Mouse (Mus musculus): ENCODE data around the gene Zpbp. TPM values are rescaled to one million over a fixed set of nuclear protein-coding genes. Genes with fewer than 3 reads are reported as not detected.

Zpbp gene
- polyA plus RNA-seq, 1 experiment: not detected

- H3ac ChIP-seq (ENCODE audit: control insufficient read depth, insufficient read length): no peak overlapping the region
- H3K27me3 ChIP-seq (ENCODE audit: control insufficient read depth, insufficient read depth, insufficient read length): no peaks in the 10 kb centered on the region
- H3K4me2 ChIP-seq (ENCODE audit: low read depth): no peak overlapping the region
- no peak overlapping the region for H3K4me3 ChIP-seq
- no peaks in the 10 kb centered on the region for H3K36me3 ChIP-seq (ENCODE audit: control insufficient read depth, insufficient read depth)
- no peaks in the 10 kb centered on the region for H3K79me2 ChIP-seq (ENCODE audit: control insufficient read depth, insufficient read depth)
- TF ChIP-seq SRF (IDR thresholded peaks at IDR 0.05; ENCODE audit: control insufficient read depth, insufficient read length, low read depth) (no peak), POLR2A (IDR thresholded peaks at IDR 0.05; ENCODE audit: insufficient read length, low read depth) (no peak), TCF12 (IDR thresholded peaks at IDR 0.05; ENCODE audit: insufficient read depth, poor library complexity, severe bottlenecking) (no peak), MYOG (IDR thresholded peaks at IDR 0.05; ENCODE audit: control insufficient read depth in 1 of 3, insufficient read depth in 1 of 3, insufficient read length in 2 of 3, low read depth in 2 of 3) (no peak), USF1 (IDR thresholded peaks at IDR 0.05; ENCODE audit: low read depth) (no peak), E2F4 (IDR thresholded peaks at IDR 0.05; ENCODE audit: insufficient read depth) (no peak), MAX (IDR thresholded peaks at IDR 0.05; ENCODE audit: low read depth) (no peak), TCF3 (IDR thresholded peaks at IDR 0.05; ENCODE audit: insufficient read length, low read depth) (no peak), CEBPB (IDR thresholded peaks at IDR 0.05; ENCODE audit: insufficient read depth, poor library complexity, severe bottlenecking) (no peak), POLR2AphosphoS2 (IDR thresholded peaks at IDR 0.05; ENCODE audit: insufficient read length, low read depth) (no peak), REST (IDR thresholded peaks at IDR 0.05; ENCODE audit: insufficient read depth, insufficient read length) (no peak), MYOD1 (IDR thresholded peaks at IDR 0.05; ENCODE audit: control insufficient read depth in 1 of 3, insufficient read length in 2 of 3, low read depth in 2 of 3) (no peak)
Observed at GRCm38 (mm10) chr11:11371305-11371704, 90.9 kb downstream of the Zpbp start.

- H3ac ChIP-seq (ENCODE audit: control insufficient read depth, insufficient read length): no peak overlapping the region
- no peak overlapping the region for H3K4me3 ChIP-seq
- no peaks in the 10 kb centered on the region for H3K79me2 ChIP-seq (ENCODE audit: control insufficient read depth, insufficient read depth)
- H3K4me2 ChIP-seq (ENCODE audit: low read depth): no peak overlapping the region
- H3K36me3 ChIP-seq (ENCODE audit: control insufficient read depth, insufficient read depth): no peaks in the 10 kb centered on the region
- no peak for TF ChIP-seq USF1 (IDR thresholded peaks at IDR 0.05; ENCODE audit: low read depth)
- no peak for TF ChIP-seq SRF (IDR thresholded peaks at IDR 0.05; ENCODE audit: control insufficient read depth, insufficient read length, low read depth)
- TF ChIP-seq E2F4 (IDR thresholded peaks at IDR 0.05; ENCODE audit: insufficient read depth): no peak
- TF ChIP-seq CEBPB (IDR thresholded peaks at IDR 0.05; ENCODE audit: insufficient read depth, poor library complexity, severe bottlenecking): no peak
- TF ChIP-seq POLR2AphosphoS2 (IDR thresholded peaks at IDR 0.05; ENCODE audit: insufficient read length, low read depth): no peak
- H3K27me3 ChIP-seq (ENCODE audit: control insufficient read depth, insufficient read depth, insufficient read length): no peaks in the 10 kb centered on the region
Observed at GRCm38 (mm10) chr11:11283512-11283911, 178.7 kb downstream of the Zpbp start.

GRCm38 (mm10) chr11:11280128-11280527 lies 182.1 kb downstream of the Zpbp start:
- TF ChIP-seq POLR2AphosphoS2 (IDR thresholded peaks at IDR 0.05; ENCODE audit: insufficient read length, low read depth): no peak
- TF ChIP-seq REST (IDR thresholded peaks at IDR 0.05; ENCODE audit: insufficient read depth, insufficient read length): no peak
- no peak for TF ChIP-seq MYOG (IDR thresholded peaks at IDR 0.05; ENCODE audit: control insufficient read depth in 1 of 3, insufficient read depth in 1 of 3, insufficient read length in 2 of 3, low read depth in 2 of 3)
- TF ChIP-seq MYOD1 (IDR thresholded peaks at IDR 0.05; ENCODE audit: control insufficient read depth in 1 of 3, insufficient read length in 2 of 3, low read depth in 2 of 3): no peak
- TF ChIP-seq E2F4 (IDR thresholded peaks at IDR 0.05; ENCODE audit: insufficient read depth): no peak
- TF ChIP-seq TCF3 (IDR thresholded peaks at IDR 0.05; ENCODE audit: insufficient read length, low read depth): no peak
- TF ChIP-seq MAX (IDR thresholded peaks at IDR 0.05; ENCODE audit: low read depth): no peak
- no peak for TF ChIP-seq TCF12 (IDR thresholded peaks at IDR 0.05; ENCODE audit: insufficient read depth, poor library complexity, severe bottlenecking)
- TF ChIP-seq CEBPB (IDR thresholded peaks at IDR 0.05; ENCODE audit: insufficient read depth, poor library complexity, severe bottlenecking): no peak
- no peak for TF ChIP-seq POLR2A (IDR thresholded peaks at IDR 0.05; ENCODE audit: insufficient read length, low read depth)
- H3K79me2 ChIP-seq (ENCODE audit: control insufficient read depth, insufficient read depth): no peaks in the 10 kb centered on the region
- H3K4me3 ChIP-seq: no peak overlapping the region
- no peak overlapping the region for H3ac ChIP-seq (ENCODE audit: control insufficient read depth, insufficient read length)
- H3K4me2 ChIP-seq (ENCODE audit: low read depth): no peak overlapping the region
- H3K27me3 ChIP-seq (ENCODE audit: control insufficient read depth, insufficient read depth, insufficient read length): no peaks in the 10 kb centered on the region
- H3K36me3 ChIP-seq (ENCODE audit: control insufficient read depth, insufficient read depth): no peaks in the 10 kb centered on the region

GRCm38 (mm10) chr11:11257348-11257747 lies 204.9 kb downstream of the Zpbp start:
- Histone ChIP-seq H3K4me2 (ENCODE audit: low read depth) (no peak overlapping the region), H3K27me3 (ENCODE audit: control insufficient read depth, insufficient read depth, insufficient read length) (no peaks in the 10 kb centered on the region), H3K4me3 (no peak overlapping the region), H3K36me3 (ENCODE audit: control insufficient read depth, insufficient read depth) (no peaks in the 10 kb centered on the region), H3ac (ENCODE audit: control insufficient read depth, insufficient read length) (no peak overlapping the region), H3K79me2 (ENCODE audit: control insufficient read depth, insufficient read depth) (no peaks in the 10 kb centered on the region)
- TF ChIP-seq CEBPB (IDR thresholded peaks at IDR 0.05; ENCODE audit: insufficient read depth, poor library complexity, severe bottlenecking) (no peak), MYOD1 (IDR thresholded peaks at IDR 0.05; ENCODE audit: control insufficient read depth in 1 of 3, insufficient read length in 2 of 3, low read depth in 2 of 3) (no peak), TCF3 (IDR thresholded peaks at IDR 0.05; ENCODE audit: insufficient read length, low read depth) (no peak), TCF12 (IDR thresholded peaks at IDR 0.05; ENCODE audit: insufficient read depth, poor library complexity, severe bottlenecking) (no peak)

GRCm38 (mm10) chr11:11242694-11243377 lies 219.4 kb downstream of the Zpbp start:
- no peak overlapping the region for H3K4me3 ChIP-seq
- H3K36me3 ChIP-seq (ENCODE audit: control insufficient read depth, insufficient read depth): no peaks in the 10 kb centered on the region
- H3K27me3 ChIP-seq (ENCODE audit: control insufficient read depth, insufficient read depth, insufficient read length): no peaks in the 10 kb centered on the region
- no peak overlapping the region for H3K4me2 ChIP-seq (ENCODE audit: low read depth)
- TF ChIP-seq MYOD1 (IDR thresholded peaks at IDR 0.05; ENCODE audit: control insufficient read depth in 1 of 3, insufficient read length in 2 of 3, low read depth in 2 of 3) (no peak), MAX (IDR thresholded peaks at IDR 0.05; ENCODE audit: low read depth) (no peak), SRF (IDR thresholded peaks at IDR 0.05; ENCODE audit: control insufficient read depth, insufficient read length, low read depth) (no peak), POLR2A (IDR thresholded peaks at IDR 0.05; ENCODE audit: insufficient read length, low read depth) (no peak)
- H3K79me2 ChIP-seq (ENCODE audit: control insufficient read depth, insufficient read depth): no peaks in the 10 kb centered on the region
- H3ac ChIP-seq (ENCODE audit: control insufficient read depth, insufficient read length): no peak overlapping the region
